Mouse (Mus musculus) midbrain, embryonic 12.5 days (tissue): ENCODE data around the gene Zfp94. TPM values are rescaled to one million over a fixed set of nuclear protein-coding genes. Genes with fewer than 3 reads are reported as not detected.
A peak's percentile ranks its signal among the peaks of the same experiment; 100 is the strongest.
"Not testable (repeated sequence)": the region's sequence is repeated elsewhere in the genome, so short reads cannot be mapped to it uniquely, and the experiment has no call there.

Source experiments
- ATAC-seq: fragments of 200-750 bp; cut with Nextera tagmentation; 2 replicates; pipeline ENCODE4 v1.8.0; 2017; ENCODE audit warnings: low read depth, moderate TSS enrichment, moderate library complexity; ENCODE audit not compliant: low FRiP score
- H3K27ac ChIP-seq: fragments of 300-500 bp; sonication (generic); replicated peaks from 2 replicates; pipeline ENCODE4 v1.5.1; 2016; ENCODE audit warnings: mild to moderate bottlenecking
- H3K27me3 ChIP-seq: fragments of 300-500 bp; sonication (generic); 2 replicates; pipeline ENCODE4 v1.6.1; 2016; ENCODE audit warnings: mild to moderate bottlenecking
- H3K36me3 ChIP-seq: fragments of 300-500 bp; sonication (generic); 2 replicates; pipeline ENCODE4 v1.6.1; 2016
- H3K4me1 ChIP-seq: fragments of 300-500 bp; sonication (generic); 2 replicates; pipeline ENCODE4 v1.6.1; 2016
- H3K4me2 ChIP-seq: fragments of 300-500 bp; sonication (generic); replicated peaks from 2 replicates; pipeline ENCODE4 v1.6.1; 2016; ENCODE audit warnings: mild to moderate bottlenecking, moderate library complexity
- H3K4me3 ChIP-seq: fragments of 300-500 bp; sonication (generic); 2 replicates; pipeline ENCODE4 v1.5.1; 2016; ENCODE audit warnings: mild to moderate bottlenecking
- H3K9ac ChIP-seq: fragments of 300-500 bp; sonication (generic); replicated peaks from 2 replicates; pipeline ENCODE4 v1.6.1; 2016; ENCODE audit warnings: mild to moderate bottlenecking, moderate library complexity
- H3K9me3 ChIP-seq: fragments of 300-500 bp; sonication (generic); 2 replicates; pipeline ENCODE4 v1.6.1; 2016; ENCODE audit warnings: mild to moderate bottlenecking
- WGBS: fragments of 180-500 bp; shearing (Covaris S2); methylation state at CpG from one replicate; pipeline ENCODE4 v1.1.7; 2016; 5-methylcytosine and 5-hydroxymethylcytosine counted together
- polyA plus RNA-seq: library from polyadenylated mRNA; unstranded; fragments of >200 nt; fragmentation: Nextera tagmentation; extraction: Ambion mirVana; gene quantifications from 2 replicates; pipeline ENCODE4 v1.2.1, GENCODE M21; 2016

Zfp94 gene
- polyA plus RNA-seq, 1 experiment from 2014 or later: 16.6 TPM

DNA sequence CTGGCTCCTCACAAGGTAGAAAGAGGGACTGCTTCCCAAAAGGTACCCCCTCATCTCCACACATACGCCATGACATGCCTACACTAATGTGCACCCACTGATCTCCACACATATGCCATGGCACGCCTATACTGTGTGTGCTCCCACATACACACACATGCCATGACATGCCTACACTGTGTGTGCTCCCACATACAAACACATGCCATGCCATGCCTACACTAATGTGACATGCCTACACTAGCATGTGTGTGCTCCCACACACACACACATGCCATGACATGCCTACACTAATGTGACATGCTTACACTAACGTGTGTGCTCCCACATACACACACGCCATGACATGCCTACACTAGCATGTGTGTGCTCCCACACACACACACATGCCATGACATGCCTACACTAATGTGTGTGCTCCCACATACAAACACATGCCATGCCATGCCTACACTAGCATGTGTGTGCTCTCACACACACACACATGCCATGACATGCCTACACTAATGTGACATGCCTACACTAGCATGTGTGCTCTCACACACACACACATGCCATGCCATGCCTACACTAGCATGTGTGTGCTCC lies 26.3 kb downstream of the Zfp94 start:
- Histone ChIP-seq H3K9me3 (0 out of 2 replicates have a peak, but pooled peaks cover 3% of the 10 kb centered on the region), H3K4me1 (no peaks in the 10 kb centered on the region), H3K4me3 (no peak overlapping the region), H3K36me3 (peaks cover 76% of the 10 kb centered on the region), H3K9ac (no peak overlapping the region), H3K27me3 (no peaks in the 10 kb centered on the region), H3K27ac (no peak overlapping the region), H3K4me2 (no peak overlapping the region)
- WGBS: 98% methylated on average over 4 of the region's 4 CpGs
- no peak for ATAC-seq

DNA sequence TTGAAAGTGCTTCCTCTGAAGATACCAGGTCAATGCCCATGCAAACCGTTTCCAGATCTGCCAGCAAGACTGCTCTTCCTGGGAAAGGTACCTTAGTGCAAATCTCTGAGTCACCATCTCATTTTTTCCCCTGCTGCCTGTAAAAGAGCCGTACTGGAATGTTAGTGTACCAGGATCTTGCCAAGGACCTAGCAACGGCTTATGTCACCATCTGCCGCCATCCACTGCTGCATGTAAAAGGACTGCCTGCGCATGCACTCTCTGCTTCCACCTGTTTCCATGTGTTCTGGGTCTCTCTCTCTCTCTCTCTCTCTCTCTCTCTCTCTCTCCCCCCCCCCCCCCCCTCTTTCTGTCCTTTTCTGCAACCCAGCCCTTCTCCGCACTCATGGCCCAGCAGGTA lies 28.0 kb downstream of the Zfp94 start:
- no peaks in the 10 kb centered on the region for H3K4me1 ChIP-seq
- 90% methylated on average over 6 of the region's 6 CpGs for WGBS
- H3K27me3 ChIP-seq: no peaks in the 10 kb centered on the region
- 0 out of 2 replicates have a peak, but pooled peaks cover 3% of the 10 kb centered on the region for H3K9me3 ChIP-seq
- H3K4me3 ChIP-seq: no peak overlapping the region
- ATAC-seq: no peak
- H3K4me2 ChIP-seq: no peak overlapping the region
- peaks cover 59% of the 10 kb centered on the region for H3K36me3 ChIP-seq
- H3K9ac ChIP-seq: no peak overlapping the region
- no peak overlapping the region for H3K27ac ChIP-seq

DNA sequence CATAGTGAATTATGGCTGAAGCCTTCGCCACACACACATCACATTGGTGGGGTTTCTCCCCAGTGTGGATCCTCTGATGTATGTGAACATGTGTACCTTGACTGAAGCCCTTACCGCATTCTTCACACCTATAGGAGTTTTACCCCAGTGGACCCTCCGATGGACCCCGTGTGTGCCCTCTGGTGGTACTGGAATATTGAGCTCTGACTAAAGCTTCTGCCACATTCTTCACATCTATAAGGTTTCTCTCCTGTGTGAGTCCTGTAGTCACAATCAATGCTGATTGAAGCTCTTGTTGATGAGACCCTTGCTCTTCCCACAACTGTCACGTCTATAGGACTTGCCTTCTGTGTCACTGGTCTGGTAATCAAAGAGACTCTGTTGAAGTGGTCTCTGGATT lies 28.8 kb downstream of the Zfp94 start:
- ATAC-seq: no peak
- Histone ChIP-seq H3K27ac (no peak overlapping the region), H3K36me3 (peaks cover 51% of the 10 kb centered on the region), H3K9me3 (0 out of 2 replicates have a peak, but pooled peaks cover 3% of the 10 kb centered on the region), H3K4me2 (no peak overlapping the region), H3K4me1 (no peaks in the 10 kb centered on the region), H3K9ac (no peak overlapping the region), H3K27me3 (no peaks in the 10 kb centered on the region), H3K4me3 (no peak overlapping the region)
- 86% methylated on average over 5 of the region's 5 CpGs for WGBS

DNA sequence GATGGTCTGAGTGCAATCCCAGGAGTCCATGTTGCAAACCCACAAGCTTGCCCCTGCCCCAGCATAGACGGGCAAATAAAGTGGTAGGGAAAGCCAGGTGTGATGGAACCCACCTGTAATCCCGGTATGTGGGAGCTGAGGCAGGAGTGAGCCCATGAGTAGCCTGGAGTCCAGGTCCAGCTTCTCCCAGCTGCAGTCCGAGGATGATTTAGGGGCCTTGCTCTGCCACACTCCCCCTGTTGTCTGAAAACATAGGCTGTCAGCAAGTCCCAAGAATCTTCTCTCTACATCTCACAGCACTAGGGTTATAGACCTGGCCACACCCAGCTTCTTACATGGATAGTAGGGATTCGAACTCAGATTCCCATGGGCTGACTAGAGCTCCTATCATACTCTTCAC lies 29.6 kb downstream of the Zfp94 start:
- no peak overlapping the region for H3K4me3 ChIP-seq
- no peak overlapping the region for H3K27ac ChIP-seq
- H3K9me3 ChIP-seq: 0 out of 2 replicates have a peak, but pooled peaks cover 3% of the 10 kb centered on the region
- WGBS: 86% methylated on average over 4 of the region's 4 CpGs
- H3K4me1 ChIP-seq: no peaks in the 10 kb centered on the region
- no peak overlapping the region for H3K4me2 ChIP-seq
- peaks cover 44% of the 10 kb centered on the region for H3K36me3 ChIP-seq
- H3K9ac ChIP-seq: no peak overlapping the region
- no peak for ATAC-seq
- H3K27me3 ChIP-seq: no peaks in the 10 kb centered on the region

DNA sequence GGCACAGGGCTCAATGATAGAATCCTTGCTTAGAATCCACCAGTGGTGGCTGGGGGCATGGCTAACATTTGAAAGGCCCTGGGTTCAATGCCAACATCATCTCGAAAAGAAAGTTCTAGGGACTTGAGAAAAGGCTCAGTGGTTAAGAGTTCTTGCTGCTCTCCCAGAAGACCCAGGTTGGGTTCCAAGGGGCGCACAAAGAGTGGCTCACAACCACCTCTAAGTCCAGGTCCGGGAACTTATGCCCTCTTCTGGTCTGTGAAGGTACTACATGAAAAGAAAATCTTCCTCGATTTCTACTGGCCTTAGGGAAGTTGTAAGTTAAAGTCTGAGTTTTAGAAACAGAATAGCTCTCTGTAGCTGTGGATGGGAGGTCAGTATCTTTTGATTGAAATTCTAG lies 30.4 kb downstream of the Zfp94 start:
- H3K9me3 ChIP-seq: 0 out of 2 replicates have a peak, but pooled peaks cover 3% of the 10 kb centered on the region
- H3K4me2 ChIP-seq: no peak overlapping the region
- no peak for ATAC-seq
- no peak overlapping the region for H3K27ac ChIP-seq
- no peaks in the 10 kb centered on the region for H3K4me1 ChIP-seq
- no peak overlapping the region for H3K9ac ChIP-seq
- WGBS: 46% methylated on average over 4 of the region's 4 CpGs
- peaks cover 36% of the 10 kb centered on the region for H3K36me3 ChIP-seq
- H3K27me3 ChIP-seq: no peaks in the 10 kb centered on the region
- no peak overlapping the region for H3K4me3 ChIP-seq

DNA sequence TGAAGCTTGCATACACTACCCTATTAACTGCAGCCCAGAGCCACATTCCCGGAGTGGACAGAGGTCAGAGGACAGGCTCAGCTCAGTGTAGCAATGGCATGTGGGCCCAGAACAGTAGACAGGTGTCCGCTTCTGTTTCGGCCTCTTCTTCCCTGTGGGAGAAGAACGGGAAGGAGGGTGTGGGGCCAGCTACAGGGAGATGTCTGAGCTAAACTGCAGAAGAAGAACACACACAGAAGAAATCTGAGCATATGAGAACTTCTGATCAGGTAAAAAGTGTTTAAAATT lies 35.7 kb downstream of the Zfp94 start:
- H3K4me3 ChIP-seq: no peak overlapping the region
- no peak overlapping the region for H3K4me2 ChIP-seq
- 48% methylated on average over 4 of the region's 4 CpGs for WGBS
- H3K27ac ChIP-seq: no peak overlapping the region
- H3K9ac ChIP-seq: 0 out of 2 replicates have a peak overlapping the region, but pooled peaks have one; percentile 15
- peaks cover 8% of the 10 kb centered on the region for H3K36me3 ChIP-seq
- no peaks in the 10 kb centered on the region for H3K27me3 ChIP-seq
- ATAC-seq: peak; percentile 41; the same call in 1 of the 2 replicates
- H3K4me1 ChIP-seq: no peaks in the 10 kb centered on the region
- H3K9me3 ChIP-seq: no peaks in the 10 kb centered on the region

DNA sequence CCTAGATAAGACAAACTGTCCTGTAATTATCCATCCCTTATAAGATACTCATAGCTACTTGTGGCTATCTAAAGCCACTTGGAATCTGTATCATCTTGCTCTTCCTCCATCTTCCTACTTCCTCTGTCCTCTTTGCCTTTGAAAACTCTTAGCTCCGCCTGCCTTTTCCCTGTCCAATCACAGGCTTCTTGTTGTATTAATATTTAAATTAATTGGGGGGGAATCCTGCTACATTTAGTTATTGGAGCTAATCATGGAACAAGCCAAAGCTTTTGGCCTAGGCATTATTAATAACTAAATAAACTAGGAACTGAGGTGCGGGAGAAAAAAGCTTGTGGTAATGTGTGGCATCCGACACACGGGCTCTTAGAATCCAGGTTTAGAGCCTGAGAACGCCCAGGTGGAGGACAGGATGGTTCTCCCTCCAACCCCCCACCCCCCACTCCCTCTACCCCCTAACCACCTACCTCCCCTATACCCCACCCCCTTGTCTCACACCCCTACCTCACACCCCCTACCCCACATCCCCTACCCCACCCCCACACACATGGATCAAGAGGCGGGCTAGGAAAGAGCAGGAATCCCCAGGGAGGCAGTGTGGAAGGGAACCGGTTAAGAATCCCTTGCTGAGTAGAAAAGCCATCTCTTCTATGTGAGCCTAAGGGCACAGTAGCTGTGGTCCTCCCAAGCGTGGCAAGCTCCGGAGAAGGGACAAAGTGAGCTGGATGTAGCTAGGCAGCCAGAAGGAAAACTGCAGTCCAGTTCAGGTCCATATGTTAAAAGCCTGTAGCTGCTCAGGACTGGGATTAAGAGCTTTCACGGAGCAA lies 36.2 kb downstream of the Zfp94 start:
- Histone ChIP-seq H3K27ac (no peak overlapping the region), H3K9me3 (no peaks in the 10 kb centered on the region), H3K4me1 (no peaks in the 10 kb centered on the region), H3K4me3 (no peak overlapping the region), H3K9ac (0 out of 2 replicates have a peak overlapping the region, but pooled peaks have one; percentile 15), H3K36me3 (peaks cover 14% of the 10 kb centered on the region), H3K27me3 (no peaks in the 10 kb centered on the region), H3K4me2 (no peak overlapping the region)
- ATAC-seq: no peak
- WGBS: 51% methylated on average over 10 of the region's 10 CpGs

DNA sequence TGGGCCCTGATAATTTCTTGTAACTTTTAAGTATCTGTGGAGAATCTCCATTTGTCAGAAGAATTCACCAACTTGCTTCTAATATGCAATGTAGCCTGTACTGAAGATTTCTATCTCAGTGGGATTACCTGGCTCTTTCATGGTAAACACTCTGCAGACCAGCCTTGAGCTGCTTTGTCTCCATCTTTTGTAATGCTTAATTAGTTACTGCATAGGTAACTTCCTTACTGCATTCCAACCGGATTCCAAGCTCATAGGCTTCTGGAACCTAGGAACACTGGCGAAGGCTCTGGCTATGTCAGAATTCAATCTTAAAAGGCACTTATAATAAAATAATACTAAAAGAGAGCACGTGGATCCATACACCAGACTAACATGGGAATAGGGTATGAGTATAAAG lies 37.7 kb downstream of the Zfp94 start:
- not testable (repeated sequence) for H3K9ac ChIP-seq, ATAC-seq, H3K4me3 ChIP-seq, H3K27me3 ChIP-seq, H3K27ac ChIP-seq, H3K4me1 ChIP-seq, H3K9me3 ChIP-seq, H3K4me2 ChIP-seq
- 88% methylated on average over 3 of the region's 3 CpGs for WGBS
- H3K36me3 ChIP-seq: peaks cover 29% of the 10 kb centered on the region

DNA sequence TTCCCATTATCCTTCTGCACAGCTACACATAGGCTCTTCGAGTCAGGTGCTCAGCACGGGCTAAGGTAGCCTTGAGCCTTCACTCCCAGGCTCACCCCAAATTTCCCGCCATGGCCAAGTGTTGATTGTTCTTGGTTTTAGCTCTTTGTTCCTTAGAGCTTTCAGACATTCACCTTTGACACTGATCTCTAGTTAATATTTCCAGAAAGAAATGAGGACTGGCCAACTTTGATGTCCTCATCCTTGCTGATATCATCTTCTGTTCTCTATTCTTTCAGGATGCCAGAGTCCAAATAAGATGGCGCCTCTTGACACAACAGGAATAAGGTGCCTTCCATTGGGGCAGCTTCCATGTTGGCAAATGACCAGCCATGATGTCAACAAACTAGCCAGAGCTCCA lies 42.0 kb downstream of the Zfp94 start:
- no peak for ATAC-seq

DNA sequence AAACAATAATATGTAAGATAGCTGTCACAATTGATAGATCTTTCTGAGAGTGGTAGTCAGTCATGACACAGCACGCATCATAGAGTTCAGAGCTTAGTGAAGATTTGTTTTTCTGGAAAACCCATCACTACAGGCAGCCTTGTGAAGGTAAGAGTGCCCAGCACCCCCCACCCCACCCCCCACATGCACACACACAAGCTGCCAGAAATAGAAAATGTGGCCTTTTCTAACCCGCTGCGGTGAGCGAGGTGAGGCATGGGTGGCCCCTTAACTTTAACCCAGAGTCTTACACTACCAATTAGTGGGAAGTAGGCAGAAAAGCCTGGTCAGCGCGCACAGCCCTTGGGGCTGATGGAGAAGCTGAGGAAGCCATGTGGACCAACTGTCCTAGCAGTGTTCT lies 45.3 kb downstream of the Zfp94 start:
- H3K27me3 ChIP-seq: no peaks in the 10 kb centered on the region
- no peaks in the 10 kb centered on the region for H3K9me3 ChIP-seq
- peak overlapping the region; percentile 77; the same call in 1 of the 2 replicates for H3K4me2 ChIP-seq
- WGBS: 97% methylated on average over 6 of the region's 6 CpGs
- peaks cover 28% of the 10 kb centered on the region for H3K36me3 ChIP-seq
- peaks cover 8% of the 10 kb centered on the region for H3K4me1 ChIP-seq
- H3K4me3 ChIP-seq: no peak overlapping the region
- H3K27ac ChIP-seq: no peak overlapping the region
- ATAC-seq: no peak
- no peak overlapping the region for H3K9ac ChIP-seq

More for the DNA sequence above, 42.0 kb downstream of the Zfp94 start:
- WGBS: 93% methylated on average over 4 of the region's 4 CpGs
- Histone ChIP-seq H3K4me3 (no peak overlapping the region), H3K27me3 (no peaks in the 10 kb centered on the region), H3K36me3 (peaks cover 33% of the 10 kb centered on the region), H3K27ac (no peak overlapping the region), H3K9ac (no peak overlapping the region), H3K4me2 (no peak overlapping the region), H3K4me1 (peaks cover 5% of the 10 kb centered on the region), H3K9me3 (no peaks in the 10 kb centered on the region)

DNA sequence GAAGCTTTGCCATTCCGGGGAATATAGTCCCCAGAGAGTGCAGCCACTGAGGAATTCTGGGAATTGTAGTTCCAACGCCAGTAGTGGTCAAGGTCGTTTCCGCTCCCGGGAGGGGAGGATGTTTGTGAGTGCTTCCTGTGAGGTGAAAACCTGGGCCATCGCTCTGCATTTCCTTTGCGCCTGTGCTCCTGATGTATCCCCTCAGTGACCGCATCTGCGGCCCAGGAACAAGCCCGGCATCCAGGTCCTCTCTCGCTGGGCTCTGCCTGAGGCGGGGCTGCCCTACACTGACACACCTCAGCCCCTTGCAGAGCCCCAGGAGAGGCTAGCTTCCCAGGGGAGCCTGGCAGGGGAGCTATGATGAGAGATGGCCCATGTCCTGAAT lies 46.2 kb downstream of the Zfp94 start, which contains the start of gene Zfp93:
Gene Zfp93 (plus strand): TSS at position 133 of the 385 bp plus-strand sequence.
- peaks cover 19% of the 10 kb centered on the region for H3K36me3 ChIP-seq
- H3K4me2 ChIP-seq: peak within 1 kb of the TSS; percentile 77
- WGBS: 2% methylated on average over 12 of the region's 12 CpGs
- H3K4me3 ChIP-seq: peak within 1 kb of the TSS; percentile 67
- no peaks in the 10 kb centered on the region for H3K27me3 ChIP-seq
- H3K27ac ChIP-seq: peak within 1 kb of the TSS; percentile 66
- H3K9ac ChIP-seq: peak within 1 kb of the TSS; percentile 81
- H3K4me1 ChIP-seq: peaks cover 8% of the 10 kb centered on the region
- peak; percentile 91 for ATAC-seq
- H3K9me3 ChIP-seq: no peaks in the 10 kb centered on the region

DNA sequence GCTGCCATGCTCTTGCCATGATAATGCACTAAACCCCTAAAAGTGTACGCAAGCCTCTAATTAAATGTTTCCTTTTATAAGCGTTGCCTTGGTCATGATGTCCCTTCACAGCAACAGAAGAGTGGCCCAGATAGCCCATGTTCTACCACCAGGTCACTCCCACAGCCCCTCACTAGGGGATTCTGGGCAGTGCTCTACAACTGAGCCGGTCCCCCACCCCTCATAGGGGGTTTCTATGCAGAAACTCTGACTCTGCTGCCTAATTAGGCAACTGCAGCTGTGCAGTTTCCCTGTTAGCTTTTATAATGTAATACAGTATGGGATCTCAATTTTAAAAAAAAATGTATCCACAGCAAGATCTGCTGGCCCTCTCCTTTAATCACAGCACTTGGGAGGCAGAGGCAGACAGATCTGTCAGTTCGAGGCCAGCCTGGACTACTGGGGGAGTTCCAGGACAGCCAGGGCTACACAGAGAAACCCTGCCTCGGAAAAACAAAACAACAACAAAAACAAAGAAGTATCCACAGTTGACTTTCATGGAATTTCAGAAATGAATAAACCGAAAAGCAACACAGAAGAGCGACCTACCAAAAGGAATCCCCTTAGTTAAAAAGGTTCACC lies 46.7 kb downstream of the Zfp94 start:
- Histone ChIP-seq H3K4me3 (peak overlapping the region; percentile 67), H3K4me1 (peaks cover 8% of the 10 kb centered on the region), H3K36me3 (peaks cover 14% of the 10 kb centered on the region), H3K4me2 (peak overlapping the region; percentile 77), H3K27ac (no peak overlapping the region), H3K9ac (peak overlapping the region; percentile 39; the same call in 1 of the 2 replicates), H3K27me3 (no peaks in the 10 kb centered on the region), H3K9me3 (no peaks in the 10 kb centered on the region)
- ATAC-seq: peak; percentile 59
- 38% methylated on average over 7 of the region's 7 CpGs for WGBS
